Mouse (Mus musculus) testis, adult 2 months (tissue): ENCODE measurements around the gene Cntn5.

Experiments
- CTCF ChIP-seq: fragments of 200-500 bp; IDR thresholded peaks from 2 replicates; pipeline ENCODE4 v1.5.1; 2012; ENCODE audit warnings: low read depth, mild to moderate bottlenecking, inconsistent platforms, low read length, moderate library complexity; ENCODE audit not compliant: control insufficient read depth, insufficient read depth, insufficient replicate concordance
- POLR2A ChIP-seq: fragments of 200-500 bp; IDR thresholded peaks from 2 replicates; pipeline ENCODE4 v1.6.1; 2012; ENCODE audit warnings: low read depth, mild to moderate bottlenecking, inconsistent platforms, low read length, moderate library complexity; ENCODE audit not compliant: control insufficient read depth

DNA sequence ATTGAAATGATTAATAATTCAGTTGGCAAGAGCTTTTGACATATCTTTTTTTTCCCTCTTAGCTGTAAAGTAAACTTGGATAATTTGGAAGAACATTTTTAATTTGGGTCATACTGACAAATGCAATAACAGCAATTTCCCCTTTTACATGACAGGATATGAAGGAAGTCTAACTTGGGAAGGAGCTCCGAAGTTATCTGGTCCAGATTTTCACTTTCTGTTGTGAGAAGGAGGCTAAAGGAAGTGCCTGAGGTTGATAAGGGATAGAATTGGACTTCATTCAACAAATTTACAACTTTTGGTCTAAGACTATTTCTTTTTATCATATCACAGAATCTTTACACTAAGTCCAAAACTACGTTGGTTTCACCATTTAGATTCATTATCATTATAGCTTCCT lies 1074.3 kb downstream of the Cntn5 start:
- TF ChIP-seq CTCF, result no peak
- TF ChIP-seq POLR2A, result no peak
